17 mouse cellular contexts compared by ENCODE assay signal in genomic region chr13:44329161-44329560, GRCm38 (mm10).
A peak's percentile ranks its signal among the peaks of the same experiment; 100 is the strongest.
DNase-seq lines count a peak whose midpoint lies in the region; ATAC-seq and TF ChIP-seq lines count a peak whose summit lies in the region.
"Had no signal": no experiment of that assay in that cellular context is flagged by ENCODE, and none has a peak within 500 bp of the region (broad histone marks: within the 10 kb centered on the region; RNA-seq: fewer than 3 reads in every experiment).

No protein-coding gene starts in this region.

- no peaks in the 10 kb centered on the region for H3K9me3 ChIP-seq in lung, embryonic 16.5 days (ENCODE audit: control insufficient read depth, low read length)
- no peaks in the 10 kb centered on the region for H3K9me3 ChIP-seq in heart, embryonic 16.5 days (replicated peaks; ENCODE audit: control insufficient read depth, low read length)
- H3K9me3 ChIP-seq: neural tube, embryonic 12.5 days had no signal

- 0 out of 2 replicates have a peak, but pooled peaks have one; percentile 36 for ATAC-seq in lung, embryonic 16.5 days (ENCODE audit: low read depth)
- ATAC-seq in heart, embryonic 16.5 days (replicated peaks; ENCODE audit: extremely low read depth, insufficient read depth, low FRiP score) = peak; percentile 49
- ATAC-seq: forebrain, embryonic 16.5 days; hindbrain, embryonic 16.5 days; intestine, postnatal 0 days had no signal

- no peak for DNase-seq in gastrocnemius, adult 2 months
- no peak for DNase-seq in gastrocnemius, postnatal 10 days
- DNase-seq in lung, adult 18-20 months = no peak
- DNase-seq in skeletal muscle tissue, adult 2 months (ENCODE audit: low read depth, low spot score) = peak; percentile 69
- no peak for DNase-seq in layer of hippocampus, adult 9-10 months (ENCODE audit: low spot score)
- no peak for DNase-seq in embryo, embryonic 11 days
- DNase-seq: cerebellum, postnatal 10 days; liver; liver, postnatal 0 days; right cerebral cortex, postnatal 25 days had no signal

- intact Hi-C loops in gastrocnemius, adult 2 months (cut with DNase I) = no loop called here

- no peak overlapping the region for H3K4me2 ChIP-seq in lung, embryonic 16.5 days (ENCODE audit: low read depth, low read length)
- no peak overlapping the region for H3K4me2 ChIP-seq in heart, embryonic 16.5 days (ENCODE audit: low read depth, low read length)
- H3K4me2 ChIP-seq: neural tube, embryonic 12.5 days had no signal

- no peak overlapping the region for H3K9ac ChIP-seq in lung, embryonic 16.5 days (ENCODE audit: low read length)
- no peak overlapping the region for H3K9ac ChIP-seq in heart, embryonic 16.5 days (ENCODE audit: low read length)
- H3K9ac ChIP-seq: liver, postnatal 0 days; neural tube, embryonic 12.5 days had no signal

- H3K27me3 ChIP-seq in lung, embryonic 16.5 days (ENCODE audit: control insufficient read depth, insufficient read depth, low read depth, low read length) = no peaks in the 10 kb centered on the region
- H3K27me3 ChIP-seq in heart, embryonic 16.5 days (ENCODE audit: control insufficient read depth, insufficient read depth, low read length) = no peaks in the 10 kb centered on the region
- H3K27me3 ChIP-seq: neural tube, embryonic 12.5 days had no signal

- H3K4me3 ChIP-seq in gastrocnemius, adult 2 months = no peak overlapping the region
- no peak overlapping the region for H3K4me3 ChIP-seq in lung, embryonic 16.5 days (ENCODE audit: low read length)
- H3K4me3 ChIP-seq in heart, embryonic 16.5 days (ENCODE audit: low read length) = no peak overlapping the region
- H3K4me3 ChIP-seq: neural tube, embryonic 12.5 days had no signal

- TF ChIP-seq CTCF in gastrocnemius, adult 2 months (IDR thresholded peaks at IDR 0.05) = no peak

- 55% methylated on average over 4 of the region's 4 CpGs for WGBS in lung, embryonic 16.5 days
- WGBS in heart, embryonic 16.5 days = 48% methylated on average over 4 of the region's 4 CpGs

- no peaks in the 10 kb centered on the region for H3K36me3 ChIP-seq in lung, embryonic 16.5 days (ENCODE audit: control insufficient read depth, insufficient read depth, low read length)
- H3K36me3 ChIP-seq in heart, embryonic 16.5 days (ENCODE audit: control insufficient read depth, insufficient read depth) = no peaks in the 10 kb centered on the region
- H3K36me3 ChIP-seq: neural tube, embryonic 12.5 days had no signal

- H3K4me1 ChIP-seq in lung, embryonic 16.5 days (replicated peaks; ENCODE audit: control insufficient read depth, insufficient read depth, low read length) = peaks cover 3% of the 10 kb centered on the region; the same call in 1 of the 2 replicates
- H3K4me1 ChIP-seq in heart, embryonic 16.5 days (ENCODE audit: control insufficient read depth, insufficient read depth, low read length) = 0 out of 2 replicates have a peak, but pooled peaks cover 2% of the 10 kb centered on the region
- H3K4me1 ChIP-seq: neural tube, embryonic 12.5 days had no signal

- peak overlapping the region; percentile 48 for H3K27ac ChIP-seq in gastrocnemius, adult 2 months
- no peak overlapping the region for H3K27ac ChIP-seq in lung, embryonic 16.5 days (ENCODE audit: low read length)
- H3K27ac ChIP-seq in heart, embryonic 16.5 days (ENCODE audit: low read length) = peak overlapping the region; percentile 1; the same call in 1 of the 2 replicates
- H3K27ac ChIP-seq: neural tube, embryonic 12.5 days; stomach, postnatal 0 days had no signal
